Mouse (Mus musculus): ENCODE measurements around the gene Junb.

- TF ChIP-seq CTCF (IDR thresholded peaks at IDR 0.05; ENCODE audit: low read depth) (no peak), EP300 (IDR thresholded peaks at IDR 0.05; ENCODE audit: low read depth) (no peak)
These were observed 33.9 kb downstream of the Junb start for GRCm38 (mm10) chr8:84944478-84945160.
